Mouse (Mus musculus): ENCODE data around the gene Atp11b.

DNA sequence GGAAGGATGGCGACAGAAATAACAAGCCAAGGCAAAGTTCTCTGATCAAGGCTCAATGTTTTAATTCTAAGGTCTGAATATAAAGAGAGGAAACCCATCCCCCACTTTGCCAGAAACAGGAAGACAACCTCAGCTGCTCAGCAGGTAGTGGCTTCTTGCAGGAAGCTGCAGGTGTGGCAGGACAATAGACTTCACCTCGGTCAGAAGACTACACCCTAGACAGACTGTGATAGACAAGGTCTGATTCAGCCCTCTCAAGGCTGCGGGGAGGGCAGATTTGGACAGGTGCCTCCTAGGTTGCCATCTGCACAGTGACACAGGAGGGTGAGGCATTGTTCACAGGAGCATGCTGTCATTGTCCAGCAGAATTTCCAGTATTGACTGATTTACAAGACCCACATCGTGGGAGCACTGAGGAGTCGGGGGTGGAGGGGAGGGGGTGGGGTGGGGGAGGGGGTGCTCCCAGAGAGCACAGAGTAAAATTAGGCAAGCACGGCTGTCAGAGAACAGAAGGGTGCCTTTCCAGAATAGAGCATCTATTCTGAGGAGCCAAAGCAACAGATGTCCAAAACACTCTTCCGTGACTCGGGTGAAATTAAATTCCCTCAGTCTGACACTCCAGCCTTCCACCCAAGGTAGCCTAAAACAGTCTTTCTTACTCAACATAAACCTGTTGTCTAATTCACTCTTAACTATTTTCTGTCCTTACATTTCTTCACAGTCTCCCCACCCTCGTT lies 30.2 kb upstream of the Atp11b start:
- TF ChIP-seq CTCF (IDR thresholded peaks at IDR 0.05; ENCODE audit: low read depth) (no peak), EP300 (IDR thresholded peaks at IDR 0.05; ENCODE audit: low read depth) (no peak)
